In genomic region chr3:79575576-79576467, GRCm38 (mm10) we compare ENCODE assay signal across 9 mouse cellular contexts. TPM values are rescaled to one million over a fixed set of nuclear protein-coding genes. Genes with fewer than 3 reads are reported as not detected.
DNase-seq lines count a peak whose midpoint lies in the region; ATAC-seq and TF ChIP-seq lines count a peak whose summit lies in the region.
"Had no signal": no experiment of that assay in that cellular context is flagged by ENCODE, and none has a peak within 500 bp of the region (broad histone marks: within the 10 kb centered on the region; RNA-seq: fewer than 3 reads in every experiment).

No protein-coding gene starts in this region.

- no peak overlapping the region for H3K27ac ChIP-seq in forebrain, embryonic 11.5 days (ENCODE audit: low read depth, low read length)
- H3K27ac ChIP-seq in forebrain, embryonic 10.5 days: no peak overlapping the region
- H3K27ac ChIP-seq in intestine, postnatal 0 days (ENCODE audit: low read depth, low read length): no peak overlapping the region
- H3K27ac ChIP-seq in lung, embryonic 16.5 days (ENCODE audit: low read length): no peak overlapping the region

- no peak for TF ChIP-seq CTCF in intestine, postnatal 0 days (IDR thresholded peaks at IDR 0.05; ENCODE audit: low read depth)

- no peak overlapping the region for H3K9ac ChIP-seq in forebrain, embryonic 11.5 days (ENCODE audit: low read length)
- H3K9ac ChIP-seq in intestine, postnatal 0 days (ENCODE audit: low read depth, low read length): no peak overlapping the region
- no peak overlapping the region for H3K9ac ChIP-seq in lung, embryonic 16.5 days (ENCODE audit: low read length)

- H3K27me3 ChIP-seq in forebrain, embryonic 11.5 days (ENCODE audit: control insufficient read depth, insufficient read depth, low read length): no peaks in the 10 kb centered on the region
- no peaks in the 10 kb centered on the region for H3K27me3 ChIP-seq in forebrain, embryonic 10.5 days (ENCODE audit: poor library complexity, severe bottlenecking)
- H3K27me3 ChIP-seq in intestine, postnatal 0 days (replicated peaks; ENCODE audit: control insufficient read depth, insufficient read depth, low read length): no peaks in the 10 kb centered on the region
- H3K27me3 ChIP-seq in lung, embryonic 16.5 days (ENCODE audit: control insufficient read depth, insufficient read depth, low read depth, low read length): no peaks in the 10 kb centered on the region

- H3K9me3 ChIP-seq in forebrain, embryonic 11.5 days (ENCODE audit: control insufficient read depth, low read length): no peaks in the 10 kb centered on the region
- H3K9me3 ChIP-seq in forebrain, embryonic 10.5 days: no peaks in the 10 kb centered on the region
- no peaks in the 10 kb centered on the region for H3K9me3 ChIP-seq in intestine, postnatal 0 days (ENCODE audit: control insufficient read depth)
- no peaks in the 10 kb centered on the region for H3K9me3 ChIP-seq in lung, embryonic 16.5 days (ENCODE audit: control insufficient read depth, low read length)

- no peaks in the 10 kb centered on the region; the same call in 1 of the 2 replicates for H3K4me1 ChIP-seq in forebrain, embryonic 11.5 days (replicated peaks; ENCODE audit: control insufficient read depth, insufficient read depth, low read length)
- peaks cover 17% of the 10 kb centered on the region for H3K4me1 ChIP-seq in forebrain, embryonic 10.5 days
- H3K4me1 ChIP-seq in intestine, postnatal 0 days (replicated peaks; ENCODE audit: control insufficient read depth, insufficient read depth, low read length): no peaks in the 10 kb centered on the region
- H3K4me1 ChIP-seq in lung, embryonic 16.5 days (replicated peaks; ENCODE audit: control insufficient read depth, insufficient read depth, low read length): no peaks in the 10 kb centered on the region

- no peak for DNase-seq in forebrain, embryonic 11.5 days (ENCODE audit: low spot score)
- no peak for DNase-seq in forebrain, embryonic 10.5 days (ENCODE audit: extremely low spot score, low spot score)
- peak; percentile 78 for DNase-seq in R1 (ENCODE audit: low read depth, low spot score)
- no peak for DNase-seq in cerebellum, postnatal 36 days
- DNase-seq in cerebellum, adult 9-11 months: no peak
- DNase-seq: adrenal gland, postnatal 10 days had no signal

- 22% methylated on average over 10 of the region's 10 CpGs for WGBS in forebrain, embryonic 11.5 days
- WGBS in forebrain, embryonic 10.5 days: 34% methylated on average over 10 of the region's 10 CpGs
- WGBS in intestine, postnatal 0 days: 42% methylated on average over 10 of the region's 10 CpGs
- 33% methylated on average over 10 of the region's 10 CpGs for WGBS in lung, embryonic 16.5 days

- no peak overlapping the region for H3K4me3 ChIP-seq in forebrain, embryonic 11.5 days (ENCODE audit: low read depth, low read length)
- no peak overlapping the region for H3K4me3 ChIP-seq in forebrain, embryonic 10.5 days
- H3K4me3 ChIP-seq in intestine, postnatal 0 days (ENCODE audit: low read depth, low read length): no peak overlapping the region
- H3K4me3 ChIP-seq in lung, embryonic 16.5 days (ENCODE audit: low read length): no peak overlapping the region

- ATAC-seq in forebrain, embryonic 11.5 days (replicated peaks; ENCODE audit: low FRiP score): peak; percentile 42; the same call in 1 of the 2 replicates
- ATAC-seq in intestine, postnatal 0 days: peak; percentile 62; the same call in 1 of the 2 replicates
- peak; percentile 85 for ATAC-seq in lung, embryonic 16.5 days (ENCODE audit: low read depth)
- no peak for ATAC-seq in inflammation-experienced regulatory T-cells, adult 6 months

- no peaks in the 10 kb centered on the region for H3K36me3 ChIP-seq in forebrain, embryonic 11.5 days (ENCODE audit: control insufficient read depth, insufficient read depth, low read length)
- no peaks in the 10 kb centered on the region for H3K36me3 ChIP-seq in forebrain, embryonic 10.5 days (replicated peaks)
- H3K36me3 ChIP-seq in intestine, postnatal 0 days (ENCODE audit: control insufficient read depth, insufficient read depth): no peaks in the 10 kb centered on the region
- no peaks in the 10 kb centered on the region for H3K36me3 ChIP-seq in lung, embryonic 16.5 days (ENCODE audit: control insufficient read depth, insufficient read depth, low read length)

- no peak overlapping the region for H3K4me2 ChIP-seq in forebrain, embryonic 11.5 days (ENCODE audit: low read depth, low read length, severe bottlenecking)
- no peak overlapping the region for H3K4me2 ChIP-seq in intestine, postnatal 0 days (replicated peaks; ENCODE audit: low read depth)
- peak overlapping the region; percentile 25; the same call in 1 of the 2 replicates for H3K4me2 ChIP-seq in lung, embryonic 16.5 days (ENCODE audit: low read depth, low read length)

RNA-seq across cellular contexts. Expression of gene Fnip2, which starts 8.2 kb away (rescaled TPM):
- 9.2 and 9.4 TPM in 2 replicates for polyA plus RNA-seq in forebrain, embryonic 11.5 days (2014; fragmentation: Nextera tagmentation; extraction: Ambion mirVana)
- 5.6 and 6.5 TPM in 2 replicates for polyA plus RNA-seq in forebrain, embryonic 10.5 days (2016; fragmentation: Nextera tagmentation; extraction: Ambion mirVana)
- polyA plus RNA-seq in intestine, postnatal 0 days (2015; fragmentation: Nextera tagmentation; extraction: Ambion mirVana): 3.3 and 3.4 TPM in 2 replicates
- polyA plus RNA-seq in lung, embryonic 16.5 days (2015; fragmentation: Nextera tagmentation; extraction: Ambion mirVana): 3.2 and 3.5 TPM in 2 replicates
- polyA plus RNA-seq in inflammation-experienced regulatory T-cells, adult 6 months (2017; shearing (Covaris generic)): under 1 TPM; 0.13 to 0.40 (median 0.29) TPM

RNA-seq across cellular contexts. Expression of gene Ppid, which starts 15.3 kb away (rescaled TPM):
- polyA plus RNA-seq in forebrain, embryonic 11.5 days (2014; fragmentation: Nextera tagmentation; extraction: Ambion mirVana): 192 and 201 TPM in 2 replicates
- polyA plus RNA-seq in forebrain, embryonic 10.5 days (2016; fragmentation: Nextera tagmentation; extraction: Ambion mirVana): 241 and 245 TPM in 2 replicates
- 28.7 and 30.7 TPM in 2 replicates for polyA plus RNA-seq in intestine, postnatal 0 days (2015; fragmentation: Nextera tagmentation; extraction: Ambion mirVana)
- 150 and 152 TPM in 2 replicates for polyA plus RNA-seq in lung, embryonic 16.5 days (2015; fragmentation: Nextera tagmentation; extraction: Ambion mirVana)
- polyA plus RNA-seq in inflammation-experienced regulatory T-cells, adult 6 months (2017; shearing (Covaris generic)): 100 to 1,000 TPM; 118 to 138 (median 118) TPM

RNA-seq across cellular contexts. Expression of gene 4930579G24Rik, which starts 53.1 kb away (rescaled TPM):
- 20.4 and 21.8 TPM in 2 replicates for polyA plus RNA-seq in forebrain, embryonic 11.5 days (2014; fragmentation: Nextera tagmentation; extraction: Ambion mirVana)
- polyA plus RNA-seq in forebrain, embryonic 10.5 days (2016; fragmentation: Nextera tagmentation; extraction: Ambion mirVana): 23.6 and 23.9 TPM in 2 replicates
- 7.6 and 8.9 TPM in 2 replicates for polyA plus RNA-seq in intestine, postnatal 0 days (2015; fragmentation: Nextera tagmentation; extraction: Ambion mirVana)
- 28.3 and 32.0 TPM in 2 replicates for polyA plus RNA-seq in lung, embryonic 16.5 days (2015; fragmentation: Nextera tagmentation; extraction: Ambion mirVana)
- 10 to 100 TPM in 2 of 3 experiments, 1 to 10 TPM in 1; 6.8 to 34.0 (median 10.7) TPM for polyA plus RNA-seq in inflammation-experienced regulatory T-cells, adult 6 months (2017; shearing (Covaris generic))

RNA-seq across cellular contexts. Expression of gene Etfdh, which starts 53.5 kb away (rescaled TPM):
- polyA plus RNA-seq in forebrain, embryonic 11.5 days (2014; fragmentation: Nextera tagmentation; extraction: Ambion mirVana): 43.9 and 47.3 TPM in 2 replicates
- polyA plus RNA-seq in forebrain, embryonic 10.5 days (2016; fragmentation: Nextera tagmentation; extraction: Ambion mirVana): 41.1 and 43.8 TPM in 2 replicates
- 111 and 112 TPM in 2 replicates for polyA plus RNA-seq in intestine, postnatal 0 days (2015; fragmentation: Nextera tagmentation; extraction: Ambion mirVana)
- polyA plus RNA-seq in lung, embryonic 16.5 days (2015; fragmentation: Nextera tagmentation; extraction: Ambion mirVana): 56.3 and 56.9 TPM in 2 replicates
- polyA plus RNA-seq in inflammation-experienced regulatory T-cells, adult 6 months (2017; shearing (Covaris generic)): 10 to 100 TPM; 39.9 to 51.6 (median 42.9) TPM
